Mouse (Mus musculus): ENCODE measurements at regions not wholly inside any gene's neighbourhood (a gene's known extent, or its start where the extent isn't known, plus 50 kb on each side); places are given as distances from the start of the nearest gene placed in this dataset.

DNA sequence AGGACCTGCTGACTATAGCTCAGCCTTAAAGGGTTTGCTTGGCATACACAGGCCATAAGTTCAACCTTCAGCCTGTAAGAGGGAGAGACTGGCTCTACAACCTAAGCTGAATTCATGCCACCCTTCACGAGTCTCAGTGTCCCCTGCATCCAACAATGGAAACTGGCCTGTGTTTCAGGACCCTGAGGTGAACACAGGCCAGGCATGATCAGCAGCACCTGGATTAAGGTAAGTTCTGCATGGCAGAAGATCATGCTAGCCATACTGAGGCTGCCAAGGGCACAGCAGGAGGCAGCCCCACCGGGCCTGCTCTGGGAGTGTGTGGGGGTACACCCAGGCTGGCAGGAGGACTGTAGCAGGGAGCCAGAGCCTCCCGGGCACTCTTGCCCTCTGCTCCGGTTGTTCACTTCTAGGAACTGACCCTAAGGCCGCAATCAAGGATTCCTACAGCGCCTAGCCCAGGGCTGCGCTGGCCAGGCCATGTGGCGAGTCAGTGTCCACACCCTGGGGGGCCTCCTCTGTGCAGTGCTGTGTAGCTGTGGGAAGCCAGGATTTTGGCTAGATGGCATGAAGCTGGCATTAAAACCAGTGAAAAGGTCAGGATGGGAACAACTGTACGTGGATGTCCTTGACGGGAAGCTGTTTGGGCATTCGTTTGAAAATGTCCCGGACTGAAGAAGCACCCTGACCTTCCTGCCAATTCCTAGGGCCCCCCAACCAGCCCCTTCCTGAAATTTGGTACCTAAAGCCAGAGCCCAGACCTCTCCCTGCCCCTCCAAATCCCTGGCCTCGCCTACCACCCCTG is 74.8 kb upstream of the Ppp2r5c start:
- whole genome bisulfite sequencing: 77% methylated on average over 13 of the region's 13 CpGs
- ATAC-seq (ENCODE audit: insufficient number of reproducible peaks, insufficient read depth, low FRiP score, low read depth): no peak

DNA sequence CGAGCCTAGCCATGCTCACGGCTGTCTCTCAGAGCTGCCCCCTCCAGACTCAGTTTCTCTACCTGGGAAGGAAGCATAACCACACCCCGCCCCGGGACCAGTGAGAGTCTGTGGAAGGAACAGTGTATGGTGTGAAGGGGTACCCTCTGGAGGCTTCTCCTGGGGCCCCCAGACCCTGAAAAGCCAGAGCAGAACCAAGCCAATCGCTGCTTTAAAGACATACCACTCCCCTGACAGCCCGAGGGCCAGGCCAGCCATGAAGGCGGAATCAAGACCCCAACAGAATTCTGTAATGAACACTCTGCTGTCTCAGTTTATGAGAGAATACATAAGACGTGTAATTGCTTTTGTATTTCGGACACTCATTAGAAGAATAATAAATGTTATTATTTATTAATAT is 73.9 kb upstream of the Ppp2r5c start:
- ATAC-seq (ENCODE audit: insufficient number of reproducible peaks, insufficient read depth, low FRiP score, low read depth): no peak
- peaks cover 0 to 2% of the 10 kb centered on the region in 2 experiments; a peak in 1 of 4 replicates for H3K4me1 ChIP-seq (ENCODE audit: control insufficient read depth in 2 of 2, insufficient read depth in 2 of 2, low read length in 2 of 2)
- H3K4me3 ChIP-seq (ENCODE audit: control insufficient read depth in 1 of 2, insufficient read depth in 1 of 2, low read depth in 1 of 2, low read length in 2 of 2): no peak overlapping the region
- H3K27me3 ChIP-seq (ENCODE audit: control insufficient read depth, insufficient read depth, low read length): peaks cover 52% of the 10 kb centered on the region
- H3K9ac ChIP-seq (ENCODE audit: low read length): no peak overlapping the region
- no peak overlapping the region for H3K27ac ChIP-seq (replicated peaks in 1 of 2; ENCODE audit: control insufficient read depth in 1 of 2, insufficient read depth in 1 of 2, low read depth in 2 of 2, low read length in 2 of 2)
- H3K9me3 ChIP-seq (ENCODE audit: control insufficient read depth, low read length): no peaks in the 10 kb centered on the region
- H3K36me3 ChIP-seq (ENCODE audit: control insufficient read depth, insufficient read depth, low read length): no peaks in the 10 kb centered on the region
- 62% methylated on average over 9 of the region's 9 CpGs for WGBS
- no peak overlapping the region for H3K4me2 ChIP-seq (ENCODE audit: low read length)

More for the DNA sequence above, 74.8 kb upstream of the Ppp2r5c start:
- Histone ChIP-seq H3K4me3 (ENCODE audit: control insufficient read depth in 1 of 2, insufficient read depth in 1 of 2, low read depth in 1 of 2, low read length in 2 of 2) (no peak overlapping the region), H3K27ac (replicated peaks in 1 of 2; ENCODE audit: control insufficient read depth in 1 of 2, insufficient read depth in 1 of 2, low read depth in 2 of 2, low read length in 2 of 2) (no peak overlapping the region), H3K9ac (ENCODE audit: low read length) (no peak overlapping the region), H3K4me1 (ENCODE audit: control insufficient read depth in 2 of 2, insufficient read depth in 2 of 2, low read length in 2 of 2) (peaks cover 0 to 2% of the 10 kb centered on the region in 2 experiments; a peak in 1 of 4 replicates), H3K27me3 (ENCODE audit: control insufficient read depth, insufficient read depth, low read length) (peaks cover 49% of the 10 kb centered on the region), H3K9me3 (ENCODE audit: control insufficient read depth, low read length) (no peaks in the 10 kb centered on the region), H3K36me3 (ENCODE audit: control insufficient read depth, insufficient read depth, low read length) (no peaks in the 10 kb centered on the region), H3K4me2 (ENCODE audit: low read length) (no peak overlapping the region)

GRCm38 (mm10) chr12:110373408-110374065 is 73.4 kb upstream of the Ppp2r5c start:
- no peaks in the 10 kb centered on the region for H3K9me3 ChIP-seq (ENCODE audit: control insufficient read depth, low read length)
- WGBS: 3% methylated on average over 27 of the region's 27 CpGs
- H3K4me2 ChIP-seq (ENCODE audit: low read length): peak overlapping the region; percentile 37
- H3K9ac ChIP-seq (ENCODE audit: low read length): no peak overlapping the region
- peak; percentile 67; the same call in 1 of the 2 replicates for ATAC-seq (ENCODE audit: insufficient number of reproducible peaks, insufficient read depth, low FRiP score, low read depth)
- H3K27ac ChIP-seq (replicated peaks in 1 of 2; ENCODE audit: control insufficient read depth in 1 of 2, insufficient read depth in 1 of 2, low read depth in 2 of 2, low read length in 2 of 2): no peak overlapping the region
- peaks cover 52% of the 10 kb centered on the region for H3K27me3 ChIP-seq (ENCODE audit: control insufficient read depth, insufficient read depth, low read length)
- peaks cover 0 to 2% of the 10 kb centered on the region in 2 experiments; a peak in 1 of 4 replicates for H3K4me1 ChIP-seq (ENCODE audit: control insufficient read depth in 2 of 2, insufficient read depth in 2 of 2, low read length in 2 of 2)
- H3K4me3 ChIP-seq (ENCODE audit: control insufficient read depth in 1 of 2, insufficient read depth in 1 of 2, low read depth in 1 of 2, low read length in 2 of 2): no peak overlapping the region; a peak in 1 of 4 replicates
- no peaks in the 10 kb centered on the region for H3K36me3 ChIP-seq (ENCODE audit: control insufficient read depth, insufficient read depth, low read length)

- no peak overlapping the region for H3K4me3 ChIP-seq (ENCODE audit: control insufficient read depth in 1 of 2, insufficient read depth in 1 of 2, low read depth in 1 of 2, low read length in 2 of 2)
- H3K9ac ChIP-seq (ENCODE audit: low read length): no peak overlapping the region
- no peak overlapping the region for H3K4me2 ChIP-seq (ENCODE audit: low read length)
- peaks cover 0 to 2% of the 10 kb centered on the region in 2 experiments; a peak in 1 of 4 replicates for H3K4me1 ChIP-seq (ENCODE audit: control insufficient read depth in 2 of 2, insufficient read depth in 2 of 2, low read length in 2 of 2)
- no peak for ATAC-seq (ENCODE audit: insufficient number of reproducible peaks, insufficient read depth, low FRiP score, low read depth)
- H3K27ac ChIP-seq (replicated peaks in 1 of 2; ENCODE audit: control insufficient read depth in 1 of 2, insufficient read depth in 1 of 2, low read depth in 2 of 2, low read length in 2 of 2): no peak overlapping the region
- 6% methylated on average over 15 of the region's 15 CpGs for WGBS
- H3K27me3 ChIP-seq (ENCODE audit: control insufficient read depth, insufficient read depth, low read length): peaks cover 52% of the 10 kb centered on the region
- H3K9me3 ChIP-seq (ENCODE audit: control insufficient read depth, low read length): no peaks in the 10 kb centered on the region
- H3K36me3 ChIP-seq (ENCODE audit: control insufficient read depth, insufficient read depth, low read length): no peaks in the 10 kb centered on the region
Measured at GRCm38 (mm10) chr12:110375139-110375538, 71.8 kb upstream of the Ppp2r5c start.

- Histone ChIP-seq H3K27me3 (ENCODE audit: control insufficient read depth, insufficient read depth, low read length) (peaks cover 52% of the 10 kb centered on the region), H3K4me3 (ENCODE audit: control insufficient read depth in 1 of 2, insufficient read depth in 1 of 2, low read depth in 1 of 2, low read length in 2 of 2) (no peak overlapping the region), H3K9me3 (ENCODE audit: control insufficient read depth, low read length) (no peaks in the 10 kb centered on the region), H3K4me2 (ENCODE audit: low read length) (no peak overlapping the region), H3K9ac (ENCODE audit: low read length) (no peak overlapping the region), H3K27ac (replicated peaks in 1 of 2; ENCODE audit: control insufficient read depth in 1 of 2, insufficient read depth in 1 of 2, low read depth in 2 of 2, low read length in 2 of 2) (no peak overlapping the region), H3K4me1 (ENCODE audit: control insufficient read depth in 2 of 2, insufficient read depth in 2 of 2, low read length in 2 of 2) (peaks cover 0 to 3% of the 10 kb centered on the region in 2 experiments; a peak in 1 of 4 replicates), H3K36me3 (ENCODE audit: control insufficient read depth, insufficient read depth, low read length) (no peaks in the 10 kb centered on the region)
- no peak for ATAC-seq (ENCODE audit: insufficient number of reproducible peaks, insufficient read depth, low FRiP score, low read depth)
- WGBS: 32% methylated on average over 7 of the region's 7 CpGs
Measured at GRCm38 (mm10) chr12:110376062-110376837, 70.7 kb upstream of the Ppp2r5c start.

DNA sequence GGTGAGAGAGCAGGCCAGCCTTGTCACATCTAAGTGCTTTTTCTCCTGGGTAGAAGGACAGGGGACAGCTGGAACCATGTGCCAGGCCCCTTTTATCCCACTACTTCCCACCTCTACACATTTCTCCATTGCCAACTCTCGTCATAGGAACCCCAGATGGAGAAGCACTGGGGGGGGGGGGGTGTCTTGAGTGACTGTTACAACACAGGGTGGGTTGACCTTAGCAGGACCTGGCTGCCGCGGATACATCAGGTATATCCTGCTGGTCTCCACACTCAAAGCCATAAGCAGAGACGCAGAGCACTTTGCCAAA is 70.1 kb upstream of the Ppp2r5c start:
- Histone ChIP-seq H3K4me1 (ENCODE audit: control insufficient read depth in 2 of 2, insufficient read depth in 2 of 2, low read length in 2 of 2) (peaks cover 0 to 7% of the 10 kb centered on the region in 2 experiments; a peak in 1 of 4 replicates), H3K27ac (replicated peaks in 1 of 2; ENCODE audit: control insufficient read depth in 1 of 2, insufficient read depth in 1 of 2, low read depth in 2 of 2, low read length in 2 of 2) (no peak overlapping the region), H3K4me2 (ENCODE audit: low read length) (no peak overlapping the region), H3K4me3 (ENCODE audit: control insufficient read depth in 1 of 2, insufficient read depth in 1 of 2, low read depth in 1 of 2, low read length in 2 of 2) (no peak overlapping the region), H3K36me3 (ENCODE audit: control insufficient read depth, insufficient read depth, low read length) (no peaks in the 10 kb centered on the region), H3K9me3 (ENCODE audit: control insufficient read depth, low read length) (no peaks in the 10 kb centered on the region), H3K9ac (ENCODE audit: low read length) (no peak overlapping the region), H3K27me3 (ENCODE audit: control insufficient read depth, insufficient read depth, low read length) (peaks cover 50% of the 10 kb centered on the region)
- no peak for ATAC-seq (ENCODE audit: insufficient number of reproducible peaks, insufficient read depth, low FRiP score, low read depth)
- 74% methylated on average over 4 of the region's 4 CpGs for WGBS

GRCm38 (mm10) chr12:110377306-110377705 is 69.6 kb upstream of the Ppp2r5c start:
- Histone ChIP-seq H3K27me3 (ENCODE audit: control insufficient read depth, insufficient read depth, low read length) (peaks cover 45% of the 10 kb centered on the region), H3K4me2 (ENCODE audit: low read length) (no peak overlapping the region), H3K9me3 (ENCODE audit: control insufficient read depth, low read length) (no peaks in the 10 kb centered on the region), H3K9ac (ENCODE audit: low read length) (no peak overlapping the region), H3K27ac (replicated peaks in 1 of 2; ENCODE audit: control insufficient read depth in 1 of 2, insufficient read depth in 1 of 2, low read depth in 2 of 2, low read length in 2 of 2) (no peak overlapping the region), H3K4me3 (ENCODE audit: control insufficient read depth in 1 of 2, insufficient read depth in 1 of 2, low read depth in 1 of 2, low read length in 2 of 2) (no peak overlapping the region), H3K4me1 (ENCODE audit: control insufficient read depth in 2 of 2, insufficient read depth in 2 of 2, low read length in 2 of 2) (peaks cover 0 to 7% of the 10 kb centered on the region in 2 experiments; a peak in 1 of 4 replicates), H3K36me3 (ENCODE audit: control insufficient read depth, insufficient read depth, low read length) (no peaks in the 10 kb centered on the region)
- ATAC-seq (ENCODE audit: insufficient number of reproducible peaks, insufficient read depth, low FRiP score, low read depth): no peak
- 58% methylated on average over 6 of the region's 6 CpGs for WGBS

Data from heart, embryonic 14.5 days (tissue).